Mouse (Mus musculus) testis, adult 2 months (tissue): ENCODE results near the gene Mdc1. TPM values are rescaled to one million over a fixed set of nuclear protein-coding genes. Genes with fewer than 3 reads are reported as not detected.

Experiments
- H3K27ac ChIP-seq: fragments of 200-500 bp; 2 replicates; pipeline ENCODE4 v1.5.1; 2012; ENCODE audit warnings: low read depth, low read length; ENCODE audit not compliant: control insufficient read depth, insufficient read depth
- H3K27me3 ChIP-seq: fragments of 200-500 bp; 2 replicates; pipeline ENCODE4 v1.6.1; 2012; ENCODE audit warnings: mild to moderate bottlenecking, low read length, moderate library complexity; ENCODE audit not compliant: control insufficient read depth, insufficient read depth
- H3K36me3 ChIP-seq: fragments of 200-500 bp; 2 replicates; pipeline ENCODE4 v1.6.1; 2012; ENCODE audit warnings: mild to moderate bottlenecking, low read length; ENCODE audit not compliant: control insufficient read depth, insufficient read depth
- H3K4me1 ChIP-seq: fragments of 200-500 bp; 2 replicates; pipeline ENCODE4 v1.6.1; 2012; ENCODE audit warnings: low read length; ENCODE audit not compliant: control insufficient read depth, insufficient read depth
- H3K4me3 ChIP-seq: fragments of 200-500 bp; 2 replicates; pipeline ENCODE4 v1.5.1; 2012; ENCODE audit warnings: low read depth, mild to moderate bottlenecking, low read length, moderate library complexity, mixed read lengths; ENCODE audit not compliant: control insufficient read depth
- CTCF ChIP-seq: fragments of 200-500 bp; IDR thresholded peaks from 2 replicates; pipeline ENCODE4 v1.5.1; 2012; ENCODE audit warnings: low read depth, mild to moderate bottlenecking, inconsistent platforms, low read length, moderate library complexity; ENCODE audit not compliant: control insufficient read depth, insufficient read depth, insufficient replicate concordance
- POLR2A ChIP-seq: fragments of 200-500 bp; IDR thresholded peaks from 2 replicates; pipeline ENCODE4 v1.6.1; 2012; ENCODE audit warnings: low read depth, mild to moderate bottlenecking, inconsistent platforms, low read length, moderate library complexity; ENCODE audit not compliant: control insufficient read depth
- polyA plus RNA-seq: library from polyadenylated mRNA; depleted of rRNA; stranded (reverse); fragments of >200 nt; gene quantifications from 2 replicates; pipeline ENCODE4 v1.2.3, GENCODE M21; 2012

The Mdc1 gene
- polyA plus RNA-seq, 1 experiment: 81.1 TPM

DNA sequence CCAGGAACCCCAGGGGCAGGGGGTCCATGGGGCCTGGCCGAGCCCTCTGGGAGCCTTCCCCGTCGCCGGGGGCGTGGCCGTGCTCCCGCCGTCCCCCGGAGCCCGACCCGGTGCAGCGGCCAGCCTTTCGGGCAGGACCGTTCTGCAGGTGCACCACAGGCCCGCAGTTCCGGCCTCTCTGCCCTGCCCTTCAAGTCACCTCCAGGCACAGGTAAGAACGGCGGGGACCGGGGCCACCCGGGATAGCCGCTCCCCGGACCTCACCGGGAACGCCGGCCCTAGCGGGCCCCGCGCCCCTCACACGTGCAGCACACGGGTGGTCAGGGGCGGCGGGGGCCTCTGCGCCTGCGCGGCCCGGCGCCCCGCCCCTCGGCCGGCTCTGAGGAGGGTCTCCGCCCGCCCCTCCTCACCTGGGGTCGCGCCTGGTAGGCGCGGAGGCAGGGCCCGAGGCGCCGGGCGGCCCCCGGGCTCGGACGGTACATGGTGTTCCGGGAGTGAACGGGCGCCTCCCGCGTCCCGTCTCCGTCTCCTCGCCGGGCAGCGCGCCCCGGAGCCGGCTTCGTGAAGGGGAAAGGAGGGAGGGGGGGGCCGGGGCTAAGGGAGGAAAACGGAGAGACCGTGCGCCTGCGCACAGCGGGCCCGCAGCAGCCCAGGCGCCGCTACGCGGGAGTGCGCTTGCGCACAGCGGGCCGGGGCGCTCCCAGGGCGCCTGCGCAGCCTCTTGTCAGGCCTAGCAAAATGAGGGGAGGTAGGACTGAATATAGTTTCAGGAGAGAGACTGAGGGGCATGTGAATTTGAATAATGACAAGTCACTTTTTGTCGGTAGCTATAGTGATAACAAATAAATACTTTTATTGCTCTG is 55.7 kb downstream of the Mdc1 start, which contains the start of gene 2310061I04Rik:
Gene 2310061I04Rik (minus strand): TSS at position 651 of the 863 bp plus-strand sequence.
- Histone ChIP-seq H3K27ac (peak within 1 kb of the TSS; percentile 92), H3K27me3 (no peaks in the 10 kb centered on the region), H3K4me3 (peak within 1 kb of the TSS; percentile 97), H3K36me3 (no peaks in the 10 kb centered on the region; the same call in 1 of the 2 replicates), H3K4me1 (peaks cover 13% of the 10 kb centered on the region)
- TF ChIP-seq POLR2A: peak; percentile 53
- no peak for TF ChIP-seq CTCF

DNA sequence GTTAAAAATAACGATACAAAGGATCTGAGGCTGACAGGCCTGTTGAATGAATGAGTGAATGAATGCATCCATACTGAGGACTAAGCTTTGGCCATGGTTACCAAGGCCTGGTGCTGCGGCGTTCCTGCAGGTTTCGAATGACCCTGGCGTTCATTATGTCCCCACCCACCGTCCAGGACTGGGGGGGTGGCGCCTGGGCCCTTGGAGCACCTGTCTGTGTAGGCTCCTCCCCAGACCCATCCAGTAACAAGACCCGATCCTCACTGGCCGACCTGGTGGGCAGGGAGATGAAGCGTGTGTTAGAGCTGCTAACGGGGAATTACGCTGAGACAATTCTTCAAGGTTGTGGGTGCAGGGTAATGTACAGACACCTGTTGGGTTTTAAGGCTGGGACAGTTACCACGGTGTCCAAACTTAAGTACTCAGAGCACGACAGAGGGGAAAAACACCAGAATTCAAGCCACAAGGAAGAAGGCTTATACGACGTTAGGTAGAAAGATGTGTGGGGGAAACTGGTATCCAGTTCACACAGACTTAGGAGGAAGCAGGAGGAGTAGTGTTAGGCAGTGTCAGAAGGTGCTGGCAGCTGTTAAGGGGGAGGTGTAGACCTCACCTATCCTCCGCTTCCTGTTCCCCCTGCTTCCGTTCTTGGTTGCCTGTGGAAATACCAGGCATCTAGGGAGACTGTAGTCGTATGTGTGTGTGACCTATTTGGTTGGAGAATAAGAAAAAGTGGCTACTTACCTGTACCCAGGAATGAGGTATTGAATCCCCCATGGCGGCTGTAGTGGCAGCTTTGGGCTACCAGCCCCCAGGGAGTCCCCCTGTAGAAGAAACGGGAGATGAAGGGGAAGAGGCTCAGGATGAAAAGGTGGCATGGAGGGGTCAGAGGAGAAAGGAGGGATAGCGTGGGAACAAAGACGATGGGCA is 56.6 kb downstream of the Mdc1 start:
- Histone ChIP-seq H3K4me1 (peaks cover 13% of the 10 kb centered on the region), H3K4me3 (peak overlapping the region; percentile 64), H3K36me3 (no peaks in the 10 kb centered on the region), H3K27me3 (no peaks in the 10 kb centered on the region), H3K27ac (peak overlapping the region; percentile 76)
- TF ChIP-seq CTCF (no peak), POLR2A (no peak)

- Histone ChIP-seq H3K27me3 (no peaks in the 10 kb centered on the region), H3K4me3 (no peak overlapping the region), H3K4me1 (peaks cover 13% of the 10 kb centered on the region), H3K27ac (no peak overlapping the region), H3K36me3 (no peaks in the 10 kb centered on the region)
- no peak for TF ChIP-seq POLR2A
Observed at GRCm38 (mm10) chr17:35900636-35901035, 59.3 kb downstream of the Mdc1 start.

- H3K4me1 ChIP-seq: no peaks in the 10 kb centered on the region
- no peaks in the 10 kb centered on the region for H3K36me3 ChIP-seq
- TF ChIP-seq CTCF (no peak), POLR2A (no peak)
- H3K4me3 ChIP-seq: no peak overlapping the region
- H3K27ac ChIP-seq: no peak overlapping the region
- no peaks in the 10 kb centered on the region for H3K27me3 ChIP-seq
Observed at GRCm38 (mm10) chr17:35903343-35903991, 62.2 kb downstream of the Mdc1 start.

- no peaks in the 10 kb centered on the region for H3K4me1 ChIP-seq
- no peaks in the 10 kb centered on the region for H3K27me3 ChIP-seq
- no peaks in the 10 kb centered on the region for H3K36me3 ChIP-seq
- no peak overlapping the region for H3K4me3 ChIP-seq
- no peak overlapping the region for H3K27ac ChIP-seq
- TF ChIP-seq POLR2A (no peak), CTCF (no peak)
Observed at GRCm38 (mm10) chr17:35903992-35904355, 62.7 kb downstream of the Mdc1 start.

DNA sequence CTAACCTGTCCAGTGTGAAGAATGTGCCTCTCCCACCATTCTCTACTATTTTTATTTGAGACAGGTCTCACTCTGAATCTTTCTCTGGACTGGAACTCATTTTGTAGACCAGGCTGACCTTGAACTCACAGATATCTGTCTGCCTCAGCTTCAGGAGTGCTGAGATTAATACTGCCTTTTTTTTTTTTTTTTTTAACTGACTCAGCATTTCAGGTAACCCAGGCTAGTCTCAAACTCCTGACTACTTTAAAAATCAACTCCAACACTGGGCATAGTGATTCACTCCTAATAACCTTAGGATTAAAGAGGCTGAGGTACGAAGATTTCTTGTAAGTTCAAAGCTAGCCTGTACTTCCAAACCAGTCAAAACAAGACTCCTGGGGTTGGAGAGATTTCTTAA is 64.3 kb downstream of the Mdc1 start:
- H3K36me3 ChIP-seq: no peaks in the 10 kb centered on the region

More for the DNA sequence above, 64.3 kb downstream of the Mdc1 start:
- TF ChIP-seq CTCF: no peak
- TF ChIP-seq POLR2A: no peak
- H3K4me1 ChIP-seq: peaks cover 6% of the 10 kb centered on the region
- H3K4me3 ChIP-seq: no peak overlapping the region
- no peak overlapping the region for H3K27ac ChIP-seq
- H3K27me3 ChIP-seq: no peaks in the 10 kb centered on the region
